ENCODE assay signal across 9 mouse cellular contexts in genomic region chrX:105864367-105864766, GRCm38 (mm10).
DNase-seq lines count a peak whose midpoint lies in the region; ATAC-seq lines count a peak whose summit lies in the region.
"Had no signal": no experiment of that assay in that cellular context is flagged by ENCODE, and none has a peak within 500 bp of the region (broad histone marks: within the 10 kb centered on the region; RNA-seq: fewer than 3 reads in every experiment).

No protein-coding gene starts in this region.

- H3K4me1 ChIP-seq in midbrain, embryonic 14.5 days (ENCODE audit: control insufficient read depth, insufficient read depth, low read length), result no peaks in the 10 kb centered on the region
- no peaks in the 10 kb centered on the region for H3K4me1 ChIP-seq in midbrain, embryonic 13.5 days (replicated peaks)

- H3K36me3 ChIP-seq in midbrain, embryonic 14.5 days (ENCODE audit: control insufficient read depth, insufficient read depth, low read length), result peaks cover 6% of the 10 kb centered on the region; the same call in 1 of the 2 replicates
- H3K36me3 ChIP-seq in midbrain, embryonic 13.5 days, result peaks cover 3% of the 10 kb centered on the region; the same call in 1 of the 2 replicates

- H3K9ac ChIP-seq in midbrain, embryonic 14.5 days (replicated peaks; ENCODE audit: low read length), result no peak overlapping the region
- no peak overlapping the region for H3K9ac ChIP-seq in midbrain, embryonic 13.5 days (replicated peaks)

- no peak overlapping the region for H3K4me2 ChIP-seq in midbrain, embryonic 14.5 days (ENCODE audit: low read length)
- H3K4me2 ChIP-seq in midbrain, embryonic 13.5 days (replicated peaks), result no peak overlapping the region

- no peak for ATAC-seq in midbrain, embryonic 14.5 days (ENCODE audit: low FRiP score, low TSS enrichment)
- no peak for ATAC-seq in midbrain, embryonic 13.5 days
- ATAC-seq in megakaryocyte, adult 5-6 weeks (ENCODE audit: poor library complexity, severe bottlenecking), result peak; percentile 57

- no peak overlapping the region for H3K4me3 ChIP-seq in midbrain, embryonic 14.5 days (replicated peaks; ENCODE audit: low read depth, low read length)
- no peak overlapping the region for H3K4me3 ChIP-seq in midbrain, embryonic 13.5 days (replicated peaks)
- H3K4me3 ChIP-seq: myocyte had no signal

- no peaks in the 10 kb centered on the region for H3K9me3 ChIP-seq in midbrain, embryonic 14.5 days (ENCODE audit: control insufficient read depth, low read length)
- H3K9me3 ChIP-seq in midbrain, embryonic 13.5 days, result no peaks in the 10 kb centered on the region

- H3K27ac ChIP-seq in midbrain, embryonic 14.5 days (replicated peaks; ENCODE audit: low read depth, low read length), result no peak overlapping the region
- no peak overlapping the region for H3K27ac ChIP-seq in midbrain, embryonic 13.5 days

- H3K27me3 ChIP-seq in midbrain, embryonic 14.5 days (ENCODE audit: control insufficient read depth, insufficient read depth, low read length), result no peaks in the 10 kb centered on the region
- H3K27me3 ChIP-seq in midbrain, embryonic 13.5 days, result no peaks in the 10 kb centered on the region

- DNase-seq in cerebellum, postnatal 14 days, result peak; percentile 11 to 24
- DNase-seq in cerebellum, adult 11-12 months, result no peak
- peak; percentile 11 for DNase-seq in midbrain, embryonic 14.5 days
- peak; percentile 4 for DNase-seq in embryo, embryonic 11 days
- no peak for DNase-seq in ovary, postnatal 36 days (ENCODE audit: low spot score)
- DNase-seq in ovary, postnatal 10 days (ENCODE audit: low spot score), result no peak

- 88% methylated on average over 5 of the region's 5 CpGs for WGBS in midbrain, embryonic 14.5 days
- 83% methylated on average over 5 of the region's 5 CpGs for WGBS in midbrain, embryonic 13.5 days

Comparison
In these comparisons a context has a peak if more than half of its experiments do, and no peak if none do; other contexts are left out.
1. DNase-seq: peak in cerebellum, postnatal 14 days (2 of 2), midbrain, embryonic 14.5 days (single experiment) and embryo, embryonic 11 days (single experiment); none in cerebellum, adult 11-12 months (single experiment), ovary, postnatal 36 days (single experiment) and ovary, postnatal 10 days (single experiment).